Mouse (Mus musculus) kidney, embryonic 16.5 days (tissue): Measurements from ENCODE around the gene Nqo1. TPM values are rescaled to one million over a fixed set of nuclear protein-coding genes. Genes with fewer than 3 reads are reported as not detected.

Experiments used
- ATAC-seq: fragments of 200-750 bp; cut with Nextera tagmentation; 2 replicates; pipeline ENCODE4 v1.8.0; 2017; ENCODE audit warnings: moderate TSS enrichment; ENCODE audit not compliant: low FRiP score, low TSS enrichment
- H3K27ac ChIP-seq: fragments of 300-500 bp; sonication (generic); 2 replicates; pipeline ENCODE4 v1.5.1; 2014; ENCODE audit warnings: low read length
- H3K27me3 ChIP-seq: fragments of 300-500 bp; sonication (generic); 2 replicates; pipeline ENCODE4 v1.6.1; 2014; ENCODE audit warnings: low read length, control low read depth, mixed read lengths; ENCODE audit not compliant: insufficient read depth
- H3K36me3 ChIP-seq: fragments of 300-500 bp; sonication (generic); 2 replicates; pipeline ENCODE4 v1.6.1; 2014; ENCODE audit warnings: low read length, control low read depth, mixed read lengths; ENCODE audit not compliant: insufficient read depth
- H3K4me1 ChIP-seq: fragments of 300-500 bp; sonication (generic); 2 replicates; pipeline ENCODE4 v1.6.1; 2014; ENCODE audit warnings: low read length, control low read depth, mixed read lengths; ENCODE audit not compliant: insufficient read depth
- H3K4me2 ChIP-seq: fragments of 300-500 bp; sonication (generic); replicated peaks from 2 replicates; pipeline ENCODE4 v1.6.1; 2014; ENCODE audit warnings: low read depth, low read length
- H3K4me3 ChIP-seq: fragments of 300-500 bp; sonication (generic); 2 replicates; pipeline ENCODE4 v1.5.1; 2014; ENCODE audit warnings: mild to moderate bottlenecking, low read length
- H3K9ac ChIP-seq: fragments of 300-500 bp; sonication (generic); replicated peaks from 2 replicates; pipeline ENCODE4 v1.6.1; 2014; ENCODE audit warnings: low read length
- H3K9me3 ChIP-seq: fragments of 300-500 bp; sonication (generic); 2 replicates; pipeline ENCODE4 v1.6.1; 2016; ENCODE audit warnings: low read length, control low read depth
- WGBS: fragments of 180-500 bp; shearing (Covaris S2); extraction: QIAGEN DNeasy Blood & Tissue Kit; methylation state at CpG from one replicate; pipeline ENCODE4 v1.1.7; 2014; 5-methylcytosine and 5-hydroxymethylcytosine counted together
- polyA plus RNA-seq: library from polyadenylated mRNA; unstranded; fragments of >200 nt; fragmentation: Nextera tagmentation; extraction: Ambion mirVana; gene quantifications from 2 replicates; pipeline ENCODE4 v1.2.1, GENCODE M21; 2015

Gene Nqo1
- polyA plus RNA-seq, 1 experiment from 2014 or later = 12.6 TPM

- no peaks in the 10 kb centered on the region for H3K27me3 ChIP-seq
- 95% methylated on average over 3 of the region's 3 CpGs for WGBS
- no peaks in the 10 kb centered on the region for H3K4me1 ChIP-seq
- H3K9ac ChIP-seq = no peak overlapping the region
- no peak overlapping the region for H3K4me2 ChIP-seq
- no peaks in the 10 kb centered on the region for H3K9me3 ChIP-seq
- no peak overlapping the region for H3K27ac ChIP-seq
- peaks cover 34% of the 10 kb centered on the region for H3K36me3 ChIP-seq
- H3K4me3 ChIP-seq = no peak overlapping the region
- ATAC-seq = no peak
These were observed 25.7 kb downstream of the Nqo1 start for GRCm38 (mm10) chr8:107377346-107377745.

DNA sequence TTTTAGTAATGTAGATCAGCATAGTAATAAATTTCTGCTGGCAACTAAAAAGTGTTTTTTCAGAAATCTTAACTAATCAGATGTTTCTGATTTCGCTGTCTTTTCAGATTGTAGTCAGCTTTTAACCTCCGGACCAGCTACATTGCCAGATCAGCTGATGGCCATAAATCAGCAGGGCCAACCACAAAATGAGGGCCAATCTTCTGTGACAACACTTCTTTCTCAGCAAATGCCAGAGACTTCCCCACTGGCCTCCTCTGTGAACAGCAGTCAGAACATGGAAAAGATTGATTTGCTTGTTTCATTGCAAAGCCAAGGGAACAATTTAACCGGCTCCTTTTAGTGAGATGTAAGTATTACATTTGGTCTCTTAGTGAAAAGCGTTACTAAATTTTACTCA lies 32.7 kb downstream of the Nqo1 start:
- Histone ChIP-seq H3K27me3 (no peaks in the 10 kb centered on the region), H3K4me3 (no peak overlapping the region), H3K4me1 (no peaks in the 10 kb centered on the region), H3K9me3 (no peaks in the 10 kb centered on the region), H3K4me2 (no peak overlapping the region), H3K27ac (no peak overlapping the region), H3K36me3 (peaks cover 59% of the 10 kb centered on the region), H3K9ac (no peak overlapping the region)
- 78% methylated on average over 4 of the region's 4 CpGs for WGBS
- ATAC-seq = no peak

Other genes with a start within 250 kb of the Nqo1 start
- 21.0 and 28.9 TPM in 2 replicates for gene Nfat5, start 109.7 kb downstream of the Nqo1 start, polyA plus RNA-seq
- 88.5 and 88.7 TPM in 2 replicates for gene Nob1, start 21.8 kb upstream of the Nqo1 start, polyA plus RNA-seq
- 44.8 and 50.0 TPM in 2 replicates for gene Wwp2, start 33.2 kb upstream of the Nqo1 start, polyA plus RNA-seq
- 237 and 246 TPM in 2 replicates for gene Psmd7, start 185.3 kb upstream of the Nqo1 start, polyA plus RNA-seq